Mouse (Mus musculus): ENCODE results near the gene Mien1. TPM values are rescaled to one million over a fixed set of nuclear protein-coding genes. Genes with fewer than 3 reads are reported as not detected.

The Mien1 gene
- total and polyA plus RNA-seq, 2 experiments from 2014 or later: 73.1 to 272 TPM

DNA sequence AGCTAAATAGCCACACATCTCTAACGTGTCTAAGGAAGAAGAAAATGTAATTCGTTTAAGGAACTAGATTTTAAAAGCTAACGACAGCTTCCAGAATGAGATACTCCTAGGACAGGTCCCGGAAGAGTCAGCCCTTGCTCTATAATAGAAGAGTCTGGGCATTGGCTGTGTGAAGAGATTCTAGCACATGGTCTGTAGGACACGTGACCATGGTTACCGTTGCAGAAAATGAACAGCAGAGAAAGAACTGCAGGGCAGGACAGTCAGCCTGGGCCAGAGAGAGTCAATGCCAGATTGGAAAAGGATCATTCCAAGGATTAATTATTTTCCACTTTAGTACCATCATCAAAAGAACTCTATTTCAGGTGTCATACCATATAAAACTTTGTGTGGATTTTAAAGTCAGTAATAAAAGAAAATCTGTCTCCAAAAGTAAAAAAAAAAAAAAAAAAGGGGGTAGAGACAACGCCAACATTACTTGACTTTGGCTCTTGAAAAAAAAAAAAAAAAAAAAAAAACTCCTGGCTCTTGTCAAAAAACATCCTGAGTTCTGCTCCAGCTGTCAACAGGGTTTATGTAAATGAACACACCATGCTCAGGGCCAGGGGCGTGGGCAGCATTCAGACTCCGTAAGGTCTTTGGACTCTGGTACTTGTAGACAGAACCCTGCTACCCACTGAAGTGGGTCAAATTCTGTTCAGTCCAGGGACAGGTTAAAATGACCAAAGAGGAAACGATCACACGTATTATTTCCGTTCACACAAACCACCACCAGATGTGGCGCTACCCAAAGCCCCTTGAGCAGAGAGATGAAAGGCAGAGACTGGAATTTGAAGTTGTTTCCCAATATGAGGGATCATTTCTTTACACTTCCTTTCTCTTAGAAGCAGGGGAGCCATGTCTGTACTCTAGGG is 40.5 kb upstream of the Mien1 start:
- H3K36me3 ChIP-seq (ENCODE audit: insufficient read depth): no peaks in the 10 kb centered on the region
- H3K27me3 ChIP-seq (ENCODE audit: insufficient read depth, low read length): no peaks in the 10 kb centered on the region
- ATAC-seq (no peak), DNase-seq (no peak)
- H3K9ac ChIP-seq: no peak overlapping the region
- WGBS: 82% methylated on average over 13 of the region's 13 CpGs
- no peak overlapping the region for H3K4me3 ChIP-seq (ENCODE audit: low read depth, low read length)
- no peaks in the 10 kb centered on the region for H3K4me1 ChIP-seq (ENCODE audit: insufficient read depth)
- no peak overlapping the region for H3K4me2 ChIP-seq (ENCODE audit: low read depth)
- no peaks in the 10 kb centered on the region for H3K9me3 ChIP-seq (ENCODE audit: low read length)
- no peak for TF ChIP-seq CTCF (IDR thresholded peaks at IDR 0.05; ENCODE audit: low read depth)
- H3K27ac ChIP-seq (ENCODE audit: low read depth, low read length): no peak overlapping the region

- Histone ChIP-seq H3K27ac (ENCODE audit: low read depth, low read length) (no peak overlapping the region), H3K4me2 (ENCODE audit: low read depth) (no peak overlapping the region), H3K4me3 (ENCODE audit: low read depth, low read length) (no peak overlapping the region), H3K9me3 (ENCODE audit: low read length) (no peaks in the 10 kb centered on the region), H3K4me1 (ENCODE audit: insufficient read depth) (no peaks in the 10 kb centered on the region), H3K9ac (no peak overlapping the region), H3K27me3 (ENCODE audit: insufficient read depth, low read length) (no peaks in the 10 kb centered on the region), H3K36me3 (ENCODE audit: insufficient read depth) (no peaks in the 10 kb centered on the region)
- DNase-seq: no peak
- TF ChIP-seq CTCF (IDR thresholded peaks at IDR 0.05; ENCODE audit: low read depth): no peak
- ATAC-seq: no peak
- WGBS: 76% methylated on average over 14 of the region's 14 CpGs
These were observed 38.4 kb upstream of the Mien1 start for GRCm38 (mm10) chr11:98477011-98477701.

GRCm38 (mm10) chr11:98476434-98476807 is 37.6 kb upstream of the Mien1 start:
- H3K9ac ChIP-seq: no peak overlapping the region
- no peaks in the 10 kb centered on the region for H3K4me1 ChIP-seq (ENCODE audit: insufficient read depth)
- H3K9me3 ChIP-seq (ENCODE audit: low read length): no peaks in the 10 kb centered on the region
- no peaks in the 10 kb centered on the region for H3K36me3 ChIP-seq (ENCODE audit: insufficient read depth)
- H3K27me3 ChIP-seq (ENCODE audit: insufficient read depth, low read length): no peaks in the 10 kb centered on the region
- 84% methylated on average over 4 of the region's 4 CpGs for WGBS
- ATAC-seq (no peak), DNase-seq (no peak)
- H3K4me3 ChIP-seq (ENCODE audit: low read depth, low read length): no peak overlapping the region
- no peak overlapping the region for H3K27ac ChIP-seq (ENCODE audit: low read depth, low read length)
- no peak overlapping the region for H3K4me2 ChIP-seq (ENCODE audit: low read depth)
- no peak for TF ChIP-seq CTCF (IDR thresholded peaks at IDR 0.05; ENCODE audit: low read depth)

DNA sequence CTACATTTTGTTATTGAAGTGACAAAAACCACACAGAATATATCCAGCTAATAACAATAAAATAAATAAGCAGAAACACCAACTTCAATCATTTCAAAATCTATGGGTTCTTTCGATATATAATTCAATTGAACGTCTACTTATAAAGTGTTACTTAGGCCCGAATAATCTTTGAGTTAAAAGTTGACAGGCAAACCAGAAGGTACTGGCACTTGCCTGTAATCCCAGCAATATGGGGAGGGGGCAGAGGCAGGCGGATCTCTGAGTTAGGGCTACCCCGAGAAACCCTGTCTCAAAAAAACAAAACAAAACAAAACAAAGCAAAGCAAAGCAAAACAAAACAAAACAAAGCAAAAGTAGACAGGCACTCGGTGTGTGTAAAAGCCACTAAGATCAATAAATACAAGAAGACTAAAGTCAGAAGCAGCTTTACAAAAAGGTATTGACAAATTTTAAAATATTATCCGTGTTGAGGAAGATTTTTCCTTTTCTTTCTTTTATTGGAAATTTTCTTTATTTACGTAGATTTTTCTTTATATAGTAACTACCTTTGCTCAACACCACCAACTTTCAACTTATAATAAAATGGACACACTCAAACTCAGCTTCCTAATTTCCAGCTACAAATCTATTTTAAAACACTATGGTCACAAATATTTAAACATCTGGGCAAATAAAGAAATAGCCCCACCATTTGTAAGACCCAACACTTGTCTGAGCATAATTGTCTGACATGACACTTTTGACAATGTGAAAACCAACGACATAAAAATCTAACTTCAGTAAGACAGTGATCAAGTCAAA is 37.0 kb upstream of the Mien1 start:
- no peak overlapping the region for H3K4me3 ChIP-seq (ENCODE audit: low read depth, low read length)
- ATAC-seq (no peak), DNase-seq (no peak)
- H3K4me2 ChIP-seq (ENCODE audit: low read depth): no peak overlapping the region
- H3K4me1 ChIP-seq (ENCODE audit: insufficient read depth): no peaks in the 10 kb centered on the region
- H3K36me3 ChIP-seq (ENCODE audit: insufficient read depth): no peaks in the 10 kb centered on the region
- no peaks in the 10 kb centered on the region for H3K9me3 ChIP-seq (ENCODE audit: low read length)
- no peak for TF ChIP-seq CTCF (IDR thresholded peaks at IDR 0.05; ENCODE audit: low read depth)
- no peaks in the 10 kb centered on the region for H3K27me3 ChIP-seq (ENCODE audit: insufficient read depth, low read length)
- no peak overlapping the region for H3K27ac ChIP-seq (ENCODE audit: low read depth, low read length)
- H3K9ac ChIP-seq: no peak overlapping the region
- WGBS: 88% methylated on average over 9 of the region's 9 CpGs

DNA sequence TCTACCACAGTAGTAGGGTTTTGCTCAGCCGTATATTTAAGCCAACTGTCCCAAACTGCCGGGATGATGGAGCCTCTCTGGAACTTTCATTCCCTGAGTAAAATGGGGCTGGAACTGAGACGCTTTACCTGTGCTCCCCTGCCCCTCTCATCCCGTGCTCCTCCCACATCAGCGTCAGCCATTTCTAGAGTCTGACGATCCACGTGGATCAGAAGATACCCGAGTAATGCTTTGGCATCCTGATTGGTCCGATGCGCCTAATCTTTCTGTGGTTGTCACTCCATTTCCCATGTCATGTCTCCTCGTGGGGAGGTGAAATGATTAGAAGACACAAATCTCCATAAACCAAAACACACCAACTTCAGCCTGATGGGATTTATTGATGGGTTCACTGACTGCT is 36.2 kb upstream of the Mien1 start:
- H3K4me3 ChIP-seq (ENCODE audit: low read depth, low read length): no peak overlapping the region
- H3K9me3 ChIP-seq (ENCODE audit: low read length): no peaks in the 10 kb centered on the region
- 88% methylated on average over 11 of the region's 11 CpGs for WGBS
- no peak for TF ChIP-seq CTCF (IDR thresholded peaks at IDR 0.05; ENCODE audit: low read depth)
- ATAC-seq (no peak), DNase-seq (no peak)
- no peaks in the 10 kb centered on the region for H3K36me3 ChIP-seq (ENCODE audit: insufficient read depth)
- no peak overlapping the region for H3K4me2 ChIP-seq (ENCODE audit: low read depth)
- no peak overlapping the region for H3K27ac ChIP-seq (ENCODE audit: low read depth, low read length)
- no peak overlapping the region for H3K9ac ChIP-seq
- no peaks in the 10 kb centered on the region for H3K27me3 ChIP-seq (ENCODE audit: insufficient read depth, low read length)
- H3K4me1 ChIP-seq (ENCODE audit: insufficient read depth): no peaks in the 10 kb centered on the region

GRCm38 (mm10) chr11:98473916-98474479 is 35.2 kb upstream of the Mien1 start:
- ATAC-seq (no peak), DNase-seq (no peak)
- Histone ChIP-seq H3K27me3 (ENCODE audit: insufficient read depth, low read length) (no peaks in the 10 kb centered on the region), H3K4me1 (ENCODE audit: insufficient read depth) (no peaks in the 10 kb centered on the region), H3K36me3 (ENCODE audit: insufficient read depth) (no peaks in the 10 kb centered on the region), H3K4me2 (ENCODE audit: low read depth) (no peak overlapping the region), H3K9ac (no peak overlapping the region), H3K4me3 (ENCODE audit: low read depth, low read length) (no peak overlapping the region), H3K27ac (ENCODE audit: low read depth, low read length) (no peak overlapping the region), H3K9me3 (ENCODE audit: low read length) (no peaks in the 10 kb centered on the region)
- 58% methylated on average over 8 of the region's 8 CpGs for WGBS
- TF ChIP-seq CTCF (IDR thresholded peaks at IDR 0.05; ENCODE audit: low read depth): no peak
